Mouse (Mus musculus): Measurements from ENCODE around the gene Krtap8-1. TPM values are rescaled to one million over a fixed set of nuclear protein-coding genes. Genes with fewer than 3 reads are reported as not detected.

The Krtap8-1 gene
- total RNA-seq, 1 experiment: not detected

DNA sequence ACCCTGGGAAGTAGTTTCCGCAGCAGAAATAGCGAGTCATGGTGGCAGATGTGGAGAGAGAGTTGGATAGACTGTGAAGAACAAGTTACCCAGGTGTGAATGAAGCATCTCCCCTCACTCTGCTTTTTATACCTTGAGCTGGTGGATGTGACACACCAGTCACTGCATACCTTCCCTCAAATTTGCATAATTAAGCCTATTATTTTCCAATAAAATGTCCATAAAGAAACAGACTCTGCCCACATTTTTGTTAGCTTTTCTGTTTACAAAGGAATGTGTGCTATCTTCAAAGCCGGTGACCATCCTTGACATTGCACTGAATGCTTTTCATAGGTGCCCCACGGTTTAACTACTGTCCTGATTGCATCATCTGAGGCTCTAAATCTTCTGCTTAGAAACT, 20.5 kb upstream of the Krtap8-1 start, which contains the start of gene Krtap7-1:
Krtap7-1 (minus strand) TSS at position 101 of the 400 bp plus-strand sequence.
- Histone ChIP-seq H3K4me1 (ENCODE audit: control insufficient read depth in 2 of 2, insufficient read depth in 2 of 2, low read length in 2 of 2, poor library complexity in 1 of 2) (no peaks in the 10 kb centered on the region), H3K36me3 (ENCODE audit: control insufficient read depth, insufficient read depth, low read length, poor library complexity, severe bottlenecking) (no peaks in the 10 kb centered on the region), H3K4me3 (ENCODE audit: insufficient read depth in 1 of 2, low read depth in 1 of 2, low read length in 2 of 2, poor library complexity in 1 of 2, severe bottlenecking in 1 of 2) (no peak within 1 kb of the TSS), H3K9me3 (ENCODE audit: control insufficient read depth, insufficient read depth, low read depth, low read length) (no peaks in the 10 kb centered on the region), H3K9ac (ENCODE audit: insufficient read depth, low read depth, low read length, poor library complexity, severe bottlenecking) (no peak within 1 kb of the TSS), H3K27ac (ENCODE audit: insufficient read depth, low read depth, low read length, poor library complexity, severe bottlenecking) (no peak within 1 kb of the TSS)
- DNase-seq (ENCODE audit: low read depth, low spot score): no peak
- in situ Hi-C loops (cut with MboI; ENCODE audit: low sequenced_read_pairs in 2 of 2, unreplicated experiment in 2 of 2): no loop called here
- TF ChIP-seq MAFK (IDR thresholded peaks at IDR 0.05; ENCODE audit: insufficient read depth, low read depth, low read length): no peak
- TF ChIP-seq ZNF384 (IDR thresholded peaks at IDR 0.05; ENCODE audit: low read depth, low read length): no peak
- TF ChIP-seq CHD2 (IDR thresholded peaks at IDR 0.05; ENCODE audit: low read depth, low read length): no peak
- no peak for TF ChIP-seq HCFC1 (IDR thresholded peaks at IDR 0.05; ENCODE audit: borderline replicate concordance, insufficient read depth, low read length)
- TF ChIP-seq ZC3H11A (IDR thresholded peaks at IDR 0.05; ENCODE audit: borderline replicate concordance, low read depth, low read length): no peak

DNA sequence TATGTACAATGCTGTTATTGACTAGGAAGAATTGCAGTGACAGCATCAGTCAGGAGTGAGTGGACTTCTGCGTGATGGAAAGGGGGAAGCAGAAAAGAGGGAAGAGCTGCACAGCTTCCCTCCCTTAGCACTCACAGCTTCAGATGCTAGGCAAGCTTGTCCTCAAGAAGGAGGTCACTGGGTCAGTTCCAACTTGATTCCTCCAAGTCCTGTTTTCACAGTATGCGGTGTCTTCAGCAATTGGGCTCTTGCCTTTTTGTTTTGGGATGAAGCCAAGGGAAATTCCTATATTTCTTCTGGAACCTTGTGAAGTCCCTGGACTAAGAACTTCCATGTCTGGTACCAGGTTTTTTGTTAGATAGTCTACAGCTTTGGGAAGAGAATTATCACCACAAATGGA, 15.8 kb upstream of the Krtap8-1 start:
- H3K9me3 ChIP-seq (ENCODE audit: control insufficient read depth, insufficient read depth, low read depth, low read length): no peaks in the 10 kb centered on the region
- no peak overlapping the region for H3K27ac ChIP-seq (ENCODE audit: insufficient read depth, low read depth, low read length, poor library complexity, severe bottlenecking)
- no peak overlapping the region for H3K9ac ChIP-seq (ENCODE audit: insufficient read depth, low read depth, low read length, poor library complexity, severe bottlenecking)
- DNase-seq (ENCODE audit: low read depth, low spot score): no peak
- no peak overlapping the region for H3K4me3 ChIP-seq (ENCODE audit: insufficient read depth in 1 of 2, low read depth in 1 of 2, low read length in 2 of 2, poor library complexity in 1 of 2, severe bottlenecking in 1 of 2)
- H3K36me3 ChIP-seq (ENCODE audit: control insufficient read depth, insufficient read depth, low read length, poor library complexity, severe bottlenecking): no peaks in the 10 kb centered on the region
- no peak for TF ChIP-seq MAFK (IDR thresholded peaks at IDR 0.05; ENCODE audit: insufficient read depth, low read depth, low read length)
- no peak for TF ChIP-seq CHD2 (IDR thresholded peaks at IDR 0.05; ENCODE audit: low read depth, low read length)
- no peak for TF ChIP-seq ZNF384 (IDR thresholded peaks at IDR 0.05; ENCODE audit: low read depth, low read length)
- TF ChIP-seq HCFC1 (IDR thresholded peaks at IDR 0.05; ENCODE audit: borderline replicate concordance, insufficient read depth, low read length): no peak
- TF ChIP-seq ZC3H11A (IDR thresholded peaks at IDR 0.05; ENCODE audit: borderline replicate concordance, low read depth, low read length): no peak
- in situ Hi-C loops (cut with MboI; ENCODE audit: low sequenced_read_pairs in 2 of 2, unreplicated experiment in 2 of 2): no loop called here
- H3K4me1 ChIP-seq (ENCODE audit: control insufficient read depth in 2 of 2, insufficient read depth in 2 of 2, low read length in 2 of 2, poor library complexity in 1 of 2): no peaks in the 10 kb centered on the region

GRCm38 (mm10) chr16:89501870-89502269, 14.1 kb upstream of the Krtap8-1 start:
- H3K4me3 ChIP-seq (ENCODE audit: insufficient read depth in 1 of 2, low read depth in 1 of 2, low read length in 2 of 2, poor library complexity in 1 of 2, severe bottlenecking in 1 of 2): no peak overlapping the region
- no peak for TF ChIP-seq MAFK (IDR thresholded peaks at IDR 0.05; ENCODE audit: insufficient read depth, low read depth, low read length)
- H3K9ac ChIP-seq (ENCODE audit: insufficient read depth, low read depth, low read length, poor library complexity, severe bottlenecking): no peak overlapping the region
- no peak for DNase-seq (ENCODE audit: low read depth, low spot score)
- no peaks in the 10 kb centered on the region for H3K4me1 ChIP-seq (ENCODE audit: control insufficient read depth in 2 of 2, insufficient read depth in 2 of 2, low read length in 2 of 2, poor library complexity in 1 of 2)
- no peak overlapping the region for H3K27ac ChIP-seq (ENCODE audit: insufficient read depth, low read depth, low read length, poor library complexity, severe bottlenecking)
- in situ Hi-C loops (cut with MboI; ENCODE audit: low sequenced_read_pairs in 2 of 2, unreplicated experiment in 2 of 2): no loop called here
- no peaks in the 10 kb centered on the region for H3K9me3 ChIP-seq (ENCODE audit: control insufficient read depth, insufficient read depth, low read depth, low read length)
- no peaks in the 10 kb centered on the region for H3K36me3 ChIP-seq (ENCODE audit: control insufficient read depth, insufficient read depth, low read length, poor library complexity, severe bottlenecking)

GRCm38 (mm10) chr16:89497002-89497401, 9.2 kb upstream of the Krtap8-1 start:
- no peaks in the 10 kb centered on the region for H3K36me3 ChIP-seq (ENCODE audit: control insufficient read depth, insufficient read depth, low read length, poor library complexity, severe bottlenecking)
- H3K9me3 ChIP-seq (ENCODE audit: control insufficient read depth, insufficient read depth, low read depth, low read length): no peaks in the 10 kb centered on the region
- H3K9ac ChIP-seq (ENCODE audit: insufficient read depth, low read depth, low read length, poor library complexity, severe bottlenecking): no peak overlapping the region
- TF ChIP-seq HCFC1 (IDR thresholded peaks at IDR 0.05; ENCODE audit: borderline replicate concordance, insufficient read depth, low read length) (no peak), CHD2 (IDR thresholded peaks at IDR 0.05; ENCODE audit: low read depth, low read length) (no peak), ZC3H11A (IDR thresholded peaks at IDR 0.05; ENCODE audit: borderline replicate concordance, low read depth, low read length) (no peak), ZNF384 (IDR thresholded peaks at IDR 0.05; ENCODE audit: low read depth, low read length) (no peak), MAFK (IDR thresholded peaks at IDR 0.05; ENCODE audit: insufficient read depth, low read depth, low read length) (no peak)
- in situ Hi-C loops (cut with MboI; ENCODE audit: low sequenced_read_pairs in 2 of 2, unreplicated experiment in 2 of 2): no loop called here
- DNase-seq (ENCODE audit: low read depth, low spot score): no peak
- no peak overlapping the region for H3K4me3 ChIP-seq (ENCODE audit: insufficient read depth in 1 of 2, low read depth in 1 of 2, low read length in 2 of 2, poor library complexity in 1 of 2, severe bottlenecking in 1 of 2)
- no peak overlapping the region for H3K27ac ChIP-seq (ENCODE audit: insufficient read depth, low read depth, low read length, poor library complexity, severe bottlenecking)
- no peaks in the 10 kb centered on the region for H3K4me1 ChIP-seq (ENCODE audit: control insufficient read depth in 2 of 2, insufficient read depth in 2 of 2, low read length in 2 of 2, poor library complexity in 1 of 2)
